Mouse (Mus musculus) embryonic facial prominence, embryonic 13.5 days (tissue): Measurements from ENCODE around the gene Arrb1. TPM values are rescaled to one million over a fixed set of nuclear protein-coding genes. Genes with fewer than 3 reads are reported as not detected.

Experiments
- ATAC-seq: fragments of 200-750 bp; cut with Nextera tagmentation; 2 replicates; pipeline ENCODE4 v1.8.0; 2017; ENCODE audit warnings: low read depth; ENCODE audit not compliant: insufficient number of reproducible peaks, insufficient read depth, low FRiP score, low TSS enrichment
- H3K27ac ChIP-seq: fragments of 300-500 bp; sonication (generic); 2 replicates; pipeline ENCODE4 v1.5.1; 2015; ENCODE audit warnings: moderate library complexity, mild to moderate bottlenecking, inconsistent platforms
- H3K27me3 ChIP-seq: fragments of 300-500 bp; sonication (generic); 2 replicates; pipeline ENCODE4 v1.6.1; 2015; ENCODE audit warnings: mild to moderate bottlenecking, inconsistent platforms
- H3K36me3 ChIP-seq: fragments of 300-500 bp; sonication (generic); 2 replicates; pipeline ENCODE4 v1.6.1; 2015; ENCODE audit warnings: mild to moderate bottlenecking, inconsistent platforms
- H3K4me1 ChIP-seq: fragments of 300-500 bp; sonication (generic); 2 replicates; pipeline ENCODE4 v1.6.1; 2015; ENCODE audit warnings: inconsistent platforms
- H3K4me2 ChIP-seq: fragments of 300-500 bp; sonication (generic); 2 replicates; pipeline ENCODE4 v1.6.1; 2015; ENCODE audit warnings: moderate library complexity, mild to moderate bottlenecking, inconsistent platforms
- H3K4me3 ChIP-seq: fragments of 300-500 bp; sonication (generic); 2 replicates; pipeline ENCODE4 v1.5.1; 2015; ENCODE audit warnings: mild to moderate bottlenecking, inconsistent platforms
- H3K9ac ChIP-seq: fragments of 300-500 bp; sonication (generic); 2 replicates; pipeline ENCODE4 v1.6.1; 2015; ENCODE audit warnings: mild to moderate bottlenecking, inconsistent platforms
- H3K9me3 ChIP-seq: fragments of 300-500 bp; sonication (generic); 2 replicates; pipeline ENCODE4 v1.6.1; 2016; ENCODE audit warnings: inconsistent platforms
- WGBS: fragments of 180-500 bp; shearing (Covaris S2); methylation state at CpG from one replicate; pipeline ENCODE4 v1.1.7; 2015; ENCODE audit warnings: mixed read lengths; 5-methylcytosine and 5-hydroxymethylcytosine counted together
- polyA plus RNA-seq: library from polyadenylated mRNA; unstranded; fragments of >200 nt; fragmentation: Nextera tagmentation; extraction: Ambion mirVana; gene quantifications from 2 replicates; pipeline ENCODE4 v1.2.1, GENCODE M21; 2015

Arrb1 gene
- polyA plus RNA-seq, 1 experiment from 2014 or later = 6.3 TPM

- WGBS = 77% methylated on average over 7 of the region's 7 CpGs
- Histone ChIP-seq H3K36me3 (peaks cover 13% of the 10 kb centered on the region; the same call in 1 of the 2 replicates), H3K9me3 (no peaks in the 10 kb centered on the region), H3K4me1 (peaks cover 11% of the 10 kb centered on the region), H3K4me2 (no peak overlapping the region), H3K27me3 (no peaks in the 10 kb centered on the region), H3K9ac (no peak overlapping the region), H3K4me3 (no peak overlapping the region), H3K27ac (no peak overlapping the region)
- no peak for ATAC-seq
Measured at GRCm38 (mm10) chr7:99582306-99582705, 47.0 kb downstream of the Arrb1 start.

GRCm38 (mm10) chr7:99582867-99583266, 47.6 kb downstream of the Arrb1 start:
- WGBS = 72% methylated on average over 4 of the region's 4 CpGs
- Histone ChIP-seq H3K27me3 (no peaks in the 10 kb centered on the region), H3K27ac (no peak overlapping the region), H3K4me1 (peaks cover 11% of the 10 kb centered on the region), H3K36me3 (peaks cover 14% of the 10 kb centered on the region; the same call in 1 of the 2 replicates), H3K9me3 (no peaks in the 10 kb centered on the region), H3K4me2 (no peak overlapping the region), H3K4me3 (no peak overlapping the region), H3K9ac (no peak overlapping the region)
- no peak for ATAC-seq

GRCm38 (mm10) chr7:99583625-99584024, 48.4 kb downstream of the Arrb1 start:
- 89% methylated on average over 5 of the region's 5 CpGs for WGBS
- Histone ChIP-seq H3K36me3 (peaks cover 18% of the 10 kb centered on the region; the same call in 1 of the 2 replicates), H3K9me3 (no peaks in the 10 kb centered on the region), H3K4me1 (peaks cover 11% of the 10 kb centered on the region), H3K27me3 (no peaks in the 10 kb centered on the region), H3K27ac (no peak overlapping the region), H3K9ac (no peak overlapping the region), H3K4me2 (no peak overlapping the region), H3K4me3 (no peak overlapping the region)
- no peak for ATAC-seq

- H3K9ac ChIP-seq = no peak overlapping the region
- H3K9me3 ChIP-seq = no peaks in the 10 kb centered on the region
- 90% methylated on average over 8 of the region's 8 CpGs for WGBS
- no peak overlapping the region for H3K4me3 ChIP-seq
- H3K4me1 ChIP-seq = no peaks in the 10 kb centered on the region
- ATAC-seq = no peak
- no peaks in the 10 kb centered on the region for H3K27me3 ChIP-seq
- H3K27ac ChIP-seq = no peak overlapping the region
- no peak overlapping the region for H3K4me2 ChIP-seq
- H3K36me3 ChIP-seq = peaks cover 19% of the 10 kb centered on the region; the same call in 1 of the 2 replicates
Measured at GRCm38 (mm10) chr7:99585976-99586375, 50.7 kb downstream of the Arrb1 start.

- Histone ChIP-seq H3K9me3 (no peaks in the 10 kb centered on the region), H3K4me1 (no peaks in the 10 kb centered on the region), H3K4me3 (no peak overlapping the region), H3K9ac (no peak overlapping the region), H3K4me2 (no peak overlapping the region), H3K36me3 (peaks cover 33% of the 10 kb centered on the region), H3K27me3 (no peaks in the 10 kb centered on the region), H3K27ac (no peak overlapping the region)
- 14% methylated on average over 3 of the region's 3 CpGs for WGBS
- ATAC-seq = no peak
Measured at GRCm38 (mm10) chr7:99590064-99590463, 54.8 kb downstream of the Arrb1 start.

GRCm38 (mm10) chr7:99590646-99591045, 55.4 kb downstream of the Arrb1 start:
- Histone ChIP-seq H3K4me3 (no peak overlapping the region), H3K27ac (no peak overlapping the region), H3K36me3 (peaks cover 37% of the 10 kb centered on the region), H3K9ac (no peak overlapping the region), H3K9me3 (no peaks in the 10 kb centered on the region), H3K27me3 (no peaks in the 10 kb centered on the region), H3K4me2 (no peak overlapping the region), H3K4me1 (no peaks in the 10 kb centered on the region)
- ATAC-seq = no peak
- WGBS = 85% methylated on average over 5 of the region's 5 CpGs

- H3K27ac ChIP-seq = no peak overlapping the region
Measured at GRCm38 (mm10) chr7:99592669-99593068, 57.4 kb downstream of the Arrb1 start.

GRCm38 (mm10) chr7:99593868-99594803, 58.9 kb downstream of the Arrb1 start:
- ATAC-seq = no peak
- H3K27ac ChIP-seq = no peak overlapping the region
- no peak overlapping the region for H3K4me3 ChIP-seq
- H3K9me3 ChIP-seq = no peaks in the 10 kb centered on the region
- H3K4me2 ChIP-seq = no peak overlapping the region
- H3K9ac ChIP-seq = no peak overlapping the region
- no peaks in the 10 kb centered on the region for H3K27me3 ChIP-seq
- 87% methylated on average over 15 of the region's 15 CpGs for WGBS
- H3K4me1 ChIP-seq = no peaks in the 10 kb centered on the region
- H3K36me3 ChIP-seq = peaks cover 46% of the 10 kb centered on the region

More at GRCm38 (mm10) chr7:99592669-99593068, 57.4 kb downstream of the Arrb1 start:
- Histone ChIP-seq H3K36me3 (peaks cover 43% of the 10 kb centered on the region), H3K4me1 (no peaks in the 10 kb centered on the region), H3K9ac (no peak overlapping the region), H3K9me3 (no peaks in the 10 kb centered on the region), H3K4me3 (no peak overlapping the region), H3K27me3 (no peaks in the 10 kb centered on the region), H3K4me2 (no peak overlapping the region)
- 87% methylated on average over 3 of the region's 3 CpGs for WGBS
- ATAC-seq = no peak

GRCm38 (mm10) chr7:99598722-99599121, 63.5 kb downstream of the Arrb1 start:
- no peak for ATAC-seq
- Histone ChIP-seq H3K4me1 (no peaks in the 10 kb centered on the region), H3K9me3 (no peaks in the 10 kb centered on the region), H3K27me3 (no peaks in the 10 kb centered on the region), H3K9ac (no peak overlapping the region), H3K4me2 (no peak overlapping the region), H3K36me3 (peaks cover 43% of the 10 kb centered on the region), H3K27ac (no peak overlapping the region), H3K4me3 (no peak overlapping the region)
- WGBS = 71% methylated on average over 4 of the region's 4 CpGs

- Histone ChIP-seq H3K4me2 (no peak overlapping the region), H3K27ac (no peak overlapping the region), H3K9ac (no peak overlapping the region), H3K4me1 (no peaks in the 10 kb centered on the region), H3K4me3 (no peak overlapping the region), H3K27me3 (no peaks in the 10 kb centered on the region), H3K9me3 (no peaks in the 10 kb centered on the region), H3K36me3 (peaks cover 27% of the 10 kb centered on the region)
- WGBS = 86% methylated on average over 8 of the region's 8 CpGs
- ATAC-seq = no peak
Measured at GRCm38 (mm10) chr7:99603875-99604662, 68.8 kb downstream of the Arrb1 start.

GRCm38 (mm10) chr7:99605058-99605457, 69.8 kb downstream of the Arrb1 start:
- no peaks in the 10 kb centered on the region for H3K4me1 ChIP-seq
- WGBS = 90% methylated on average over 2 of the region's 2 CpGs
- H3K9me3 ChIP-seq = no peaks in the 10 kb centered on the region
- ATAC-seq = no peak
- H3K4me2 ChIP-seq = no peak overlapping the region
- no peaks in the 10 kb centered on the region for H3K27me3 ChIP-seq
- H3K36me3 ChIP-seq = peaks cover 22% of the 10 kb centered on the region
- H3K9ac ChIP-seq = no peak overlapping the region
- no peak overlapping the region for H3K27ac ChIP-seq
- H3K4me3 ChIP-seq = no peak overlapping the region
